Mouse (Mus musculus): ENCODE measurements around the gene T2.

The T2 gene

GRCm38 (mm10) chr17:8467771-8468170 lies 112.0 kb downstream of the T2 start:
- no peak for DNase-seq (ENCODE audit: low read depth in 1 of 2, low spot score in 2 of 2)

GRCm38 (mm10) chr17:8468716-8469344 lies 113.0 kb downstream of the T2 start:
- DNase-seq (ENCODE audit: low read depth in 1 of 2, low spot score in 2 of 2) = peak in 1 of 2 experiments; percentile 13
